In the genomic region with DNA sequence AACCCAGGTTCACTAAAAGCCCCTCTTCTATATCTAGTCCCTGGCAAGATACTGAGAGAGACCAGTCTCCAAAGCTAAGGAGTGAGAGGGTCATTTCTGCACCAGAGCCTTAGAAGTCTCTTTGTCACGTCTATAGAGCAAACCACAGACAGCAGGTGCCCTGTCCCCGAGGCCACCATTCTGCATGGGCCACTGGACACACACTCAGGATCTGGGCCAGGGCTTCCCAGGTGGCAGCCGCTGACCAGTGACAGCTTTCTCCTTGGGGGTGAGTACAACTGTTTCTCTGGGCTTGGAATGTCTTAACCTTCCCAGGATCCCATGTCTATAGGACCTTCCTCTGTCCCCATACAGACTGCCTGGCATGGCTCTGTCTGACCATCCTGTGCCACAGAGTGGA, we compare ENCODE assay signal across 18 mouse cellular contexts.
"Had no signal": no experiment of that assay in that cellular context is flagged by ENCODE, and none has a peak within 500 bp of the region (broad histone marks: within the 10 kb centered on the region; RNA-seq: fewer than 3 reads in every experiment).

No protein-coding gene starts in this region.

- H3K27me3 ChIP-seq: neural tube, embryonic 13.5 days; neural tube, embryonic 15.5 days had no signal

- H3K4me3 ChIP-seq: midbrain, embryonic 10.5 days; midbrain, embryonic 12.5 days; myocyte; neural tube, embryonic 13.5 days; neural tube, embryonic 15.5 days had no signal

- H3K27ac ChIP-seq: midbrain, embryonic 10.5 days; midbrain, embryonic 12.5 days; neural tube, embryonic 13.5 days had no signal

- DNase-seq: lung, adult 18-20 months; lung, embryonic 14.5 days; lung, postnatal 14 days; lung, postnatal 36 days; midbrain, embryonic 14.5 days; retina, postnatal 1 day; right cerebral cortex, postnatal 25 days; right cerebral cortex, postnatal 4 days; spleen, adult 18-20 months; thymus, adult 18-20 months; thymus, postnatal 14 days; thymus, postnatal 36 days had no signal

- H3K4me2 ChIP-seq: lung, embryonic 14.5 days; midbrain, embryonic 12.5 days; neural tube, embryonic 13.5 days; neural tube, embryonic 15.5 days had no signal

- H3K9me3 ChIP-seq: midbrain, embryonic 10.5 days; midbrain, embryonic 12.5 days; neural tube, embryonic 13.5 days; neural tube, embryonic 15.5 days had no signal

- H3K9ac ChIP-seq: lung, embryonic 14.5 days; midbrain, embryonic 12.5 days; neural tube, embryonic 13.5 days; neural tube, embryonic 15.5 days had no signal

- ATAC-seq: midbrain, embryonic 16.5 days had no signal

- H3K4me1 ChIP-seq: midbrain, embryonic 12.5 days had no signal

- H3K36me3 ChIP-seq: midbrain, embryonic 10.5 days; midbrain, embryonic 12.5 days; neural tube, embryonic 13.5 days; neural tube, embryonic 15.5 days had no signal
